ENCODE assay signal across 8 mouse cellular contexts in genomic region chr11:119267241-119267674, GRCm38 (mm10). TPM values are rescaled to one million over a fixed set of nuclear protein-coding genes. Genes with fewer than 3 reads are reported as not detected.
DNase-seq lines count a peak whose midpoint lies in the region; TF ChIP-seq lines count a peak whose summit lies in the region.

No protein-coding gene starts in this region.

- TF ChIP-seq POLR2A in lung, adult 2 months (IDR thresholded peaks at IDR 0.05; ENCODE audit: borderline replicate concordance, extremely low read depth, low read depth, low read length): no peak

- peaks cover 5% of the 10 kb centered on the region; the same call in 1 of the 2 replicates for H3K4me1 ChIP-seq in lung, adult 2 months (ENCODE audit: control insufficient read depth, insufficient read depth, low read length)

- DNase-seq in lung, adult 18-20 months: peak; percentile 17 to 19
- DNase-seq in lung, adult 2 months: no peak
- peak; percentile 91 for DNase-seq in cerebellum, postnatal 14 days
- DNase-seq in heart, postnatal 10 days: peak; percentile 56 to 59
- DNase-seq in kidney, postnatal 25 days: peak; percentile 79 to 88
- peak; percentile 10 for DNase-seq in lung, postnatal 25 days (ENCODE audit: low spot score)
- DNase-seq in testis, postnatal 14 days (ENCODE audit: low spot score): peak; percentile 86
- no peak for DNase-seq in urinary bladder, adult 18-20 months (ENCODE audit: low spot score in 2 of 2)

- 44% methylated on average over 6 of the region's 6 CpGs for WGBS in lung, adult 2 months

- intact Hi-C loops in heart, postnatal 10 days (cut with DNase I): no loop called here

- H3K4me3 ChIP-seq in lung, adult 2 months (replicated peaks; ENCODE audit: extremely low read depth, low read depth, low read length): no peak overlapping the region

- no peak for TF ChIP-seq CTCF in lung, adult 2 months (IDR thresholded peaks at IDR 0.05; ENCODE audit: insufficient read depth, low read length)

RNA-seq across cellular contexts. Expression of gene Gaa, which starts 0.4 kb away (rescaled TPM):
- polyA plus RNA-seq in lung, adult 2 months (2012; rRNA removed): 188 and 192 TPM in 2 replicates
- total RNA-seq in heart, postnatal 10 days (2021): 10 to 100 TPM; 56.7 to 58.4 TPM

RNA-seq across cellular contexts. Expression of gene Eif4a3, which starts 32.6 kb away (rescaled TPM):
- polyA plus RNA-seq in lung, adult 2 months (2012; rRNA removed): 79.7 and 87.9 TPM in 2 replicates
- total RNA-seq in heart, postnatal 10 days (2021): 100 to 1,000 TPM; 105 to 112 TPM

RNA-seq across cellular contexts. Expression of gene Ccdc40, which starts 38.9 kb away (rescaled TPM):
- polyA plus RNA-seq in lung, adult 2 months (2012; rRNA removed): 9.7 and 12.0 TPM in 2 replicates
- under 1 TPM in 1 of 2 experiments, not detected in 1; 0.22 TPM for total RNA-seq in heart, postnatal 10 days (2021)

RNA-seq across cellular contexts. Expression of gene Tbc1d16, which starts 39.0 kb away (rescaled TPM):
- 15.8 and 17.6 TPM in 2 replicates for polyA plus RNA-seq in lung, adult 2 months (2012; rRNA removed)
- 10 to 100 TPM; 66.3 to 67.2 TPM for total RNA-seq in heart, postnatal 10 days (2021)

RNA-seq across cellular contexts. Expression of gene Card14, which starts 40.3 kb away (rescaled TPM):
- 0.07 and 0.84 TPM in 2 replicates for polyA plus RNA-seq in lung, adult 2 months (2012; rRNA removed)
- under 1 TPM; 0.07 to 0.12 TPM for total RNA-seq in heart, postnatal 10 days (2021)

Comparison
In these comparisons a context has a peak if more than half of its experiments do, and no peak if none do; other contexts are left out.
1. DNase-seq: peak in lung, adult 18-20 months (2 of 2), cerebellum, postnatal 14 days (2 of 2), heart, postnatal 10 days (2 of 2), kidney, postnatal 25 days (2 of 2), lung, postnatal 25 days (single experiment) and testis, postnatal 14 days (single experiment); none in lung, adult 2 months (single experiment) and urinary bladder, adult 18-20 months (0 of 2).